Mouse (Mus musculus): ENCODE measurements around the gene Sdk1.

DNA sequence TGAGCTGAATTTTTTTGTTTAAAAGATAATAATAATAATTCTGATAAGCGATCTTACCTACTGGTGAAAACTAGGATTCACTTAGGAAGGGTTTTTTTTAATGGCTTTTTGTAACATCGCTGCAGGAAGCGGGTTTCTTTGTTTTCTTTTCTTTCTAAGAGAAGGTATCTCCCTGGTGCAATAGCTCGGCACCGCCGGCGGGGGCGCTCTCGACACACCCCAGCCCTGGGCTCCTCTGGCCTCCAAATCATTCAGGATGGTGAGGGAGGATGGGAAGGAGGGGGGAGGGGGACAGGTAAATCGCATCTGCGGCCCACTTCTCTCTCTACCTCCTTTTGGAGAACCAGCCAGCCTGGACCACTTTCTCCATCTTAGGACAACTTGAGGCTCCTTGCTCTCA lies 971.0 kb downstream of the Sdk1 start:
- no peak for TF ChIP-seq POLR2A (IDR thresholded peaks at IDR 0.05; ENCODE audit: insufficient read depth, low read depth, low read length)
- no peak for TF ChIP-seq CTCF (IDR thresholded peaks at IDR 0.05; ENCODE audit: insufficient read depth, low read depth, low read length)

Measured in olfactory bulb, adult 2 months (tissue).